Mouse (Mus musculus) small intestine, adult 2 months (tissue): Measurements from ENCODE around the gene Apob.

Experiments
- CTCF ChIP-seq: fragments of 200-500 bp; IDR thresholded peaks from 2 replicates; pipeline ENCODE4 v1.5.1; 2012; ENCODE audit warnings: low read depth, mild to moderate bottlenecking, control low read depth, inconsistent platforms, low read length, moderate library complexity, mixed read lengths; ENCODE audit not compliant: insufficient replicate concordance, insufficient read length; ENCODE audit errors: extremely low read depth
- POLR2A ChIP-seq: fragments of 200-500 bp; IDR thresholded peaks from 2 replicates; pipeline ENCODE4 v1.6.1; 2012; ENCODE audit warnings: low read depth, mild to moderate bottlenecking, control low read depth, inconsistent platforms, low read length, moderate library complexity

GRCm38 (mm10) chr12:8047789-8048309 lies 70.4 kb downstream of the Apob start:
- TF ChIP-seq CTCF (no peak), POLR2A (no peak)
